Mouse (Mus musculus) stomach, postnatal 0 days (tissue): ENCODE results near the gene Kmo. TPM values are rescaled to one million over a fixed set of nuclear protein-coding genes. Genes with fewer than 3 reads are reported as not detected.

Source experiments
- ATAC-seq: fragments of 200-750 bp; cut with Nextera tagmentation; 2 replicates; pipeline ENCODE4 v1.8.0; 2017; ENCODE audit not compliant: low FRiP score, low TSS enrichment
- DNase-seq: peaks from one replicate; pipeline ENCODE4 v3.0.0-alpha.2; 2016; ENCODE audit warnings: low spot score
- H3K27ac ChIP-seq: fragments of 300-500 bp; sonication (generic); replicated peaks from 2 replicates; pipeline ENCODE4 v1.5.1; 2014; ENCODE audit warnings: mild to moderate bottlenecking, control low read depth
- H3K27me3 ChIP-seq: fragments of 300-500 bp; sonication (generic); 2 replicates; pipeline ENCODE4 v1.6.1; 2014; ENCODE audit warnings: low read length; ENCODE audit not compliant: control insufficient read depth, insufficient read depth
- H3K36me3 ChIP-seq: fragments of 300-500 bp; sonication (generic); 2 replicates; pipeline ENCODE4 v1.6.1; 2014; ENCODE audit warnings: low read length, mixed read lengths; ENCODE audit not compliant: control insufficient read depth, insufficient read depth
- H3K4me1 ChIP-seq: fragments of 300-500 bp; sonication (generic); replicated peaks from 2 replicates; pipeline ENCODE4 v1.6.1; 2014; ENCODE audit warnings: antibody characterized with exemption; ENCODE audit not compliant: control insufficient read depth, insufficient read depth
- H3K4me2 ChIP-seq: fragments of 300-500 bp; sonication (generic); replicated peaks from 2 replicates; pipeline ENCODE4 v1.6.1; 2014; ENCODE audit warnings: low read depth, mild to moderate bottlenecking, control low read depth, moderate library complexity
- H3K4me3 ChIP-seq: fragments of 300-500 bp; sonication (generic); 2 replicates; pipeline ENCODE4 v1.5.1; 2014; ENCODE audit warnings: low read depth, low read length, control low read depth
- H3K9ac ChIP-seq: fragments of 300-500 bp; sonication (generic); 2 replicates; pipeline ENCODE4 v1.6.1; 2014; ENCODE audit warnings: mild to moderate bottlenecking, low read length, control low read depth, mixed read lengths
- H3K9me3 ChIP-seq: fragments of 300-500 bp; sonication (generic); 2 replicates; pipeline ENCODE4 v1.6.1; 2016; ENCODE audit warnings: low read length; ENCODE audit not compliant: control insufficient read depth
- CTCF ChIP-seq: IDR thresholded peaks from 2 replicates; pipeline ENCODE4 v1.5.1; 2016; ENCODE audit warnings: antibody characterized with exemption, low read depth, mild to moderate bottlenecking, moderate library complexity
- EP300 ChIP-seq: optimal IDR thresholded peaks from 2 replicates; pipeline ENCODE3; 2016; ENCODE audit warnings: antibody characterized with exemption
- WGBS: fragments of 180-500 bp; shearing (Covaris S2); extraction: QIAGEN DNeasy Blood & Tissue Kit; methylation state at CpG from one replicate; pipeline ENCODE4 v1.1.7; 2014; 5-methylcytosine and 5-hydroxymethylcytosine counted together
- polyA plus RNA-seq: library from polyadenylated mRNA; unstranded; fragments of >200 nt; fragmentation: Nextera tagmentation; extraction: Ambion mirVana; gene quantifications from 2 replicates; pipeline ENCODE4 v1.2.1, GENCODE M21; 2015

Kmo gene
- polyA plus RNA-seq, 1 experiment from 2014 or later: 0.15 TPM

DNA sequence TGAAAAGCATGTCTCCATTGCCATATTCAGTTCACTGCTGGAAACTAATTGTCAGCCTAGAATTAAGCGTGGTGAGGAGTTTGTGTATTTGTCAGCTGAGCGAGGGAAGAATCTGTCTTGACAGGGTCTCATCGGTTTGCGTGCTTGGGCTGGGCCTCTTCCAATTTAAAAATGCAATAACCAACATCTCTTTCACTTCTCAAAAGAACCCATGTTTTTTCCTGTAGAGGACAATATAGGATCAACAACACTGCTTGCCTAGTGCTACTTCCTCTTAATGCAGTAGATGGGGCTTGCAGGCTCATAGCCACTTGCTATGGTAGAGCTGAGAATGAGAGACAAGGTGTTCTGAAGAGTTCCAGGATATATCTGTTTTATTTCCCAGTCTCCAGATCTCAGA is 39.7 kb downstream of the Kmo start:
- H3K27me3 ChIP-seq: no peaks in the 10 kb centered on the region
- H3K9me3 ChIP-seq: no peaks in the 10 kb centered on the region
- H3K4me3 ChIP-seq: no peak overlapping the region
- ATAC-seq (no peak), DNase-seq (no peak)
- no peak overlapping the region for H3K9ac ChIP-seq
- 86% methylated on average over 4 of the region's 4 CpGs for WGBS
- no peaks in the 10 kb centered on the region for H3K36me3 ChIP-seq
- no peak overlapping the region for H3K4me2 ChIP-seq
- H3K27ac ChIP-seq: no peak overlapping the region
- no peaks in the 10 kb centered on the region for H3K4me1 ChIP-seq
- TF ChIP-seq CTCF: no peak
- no peak for TF ChIP-seq EP300

DNA sequence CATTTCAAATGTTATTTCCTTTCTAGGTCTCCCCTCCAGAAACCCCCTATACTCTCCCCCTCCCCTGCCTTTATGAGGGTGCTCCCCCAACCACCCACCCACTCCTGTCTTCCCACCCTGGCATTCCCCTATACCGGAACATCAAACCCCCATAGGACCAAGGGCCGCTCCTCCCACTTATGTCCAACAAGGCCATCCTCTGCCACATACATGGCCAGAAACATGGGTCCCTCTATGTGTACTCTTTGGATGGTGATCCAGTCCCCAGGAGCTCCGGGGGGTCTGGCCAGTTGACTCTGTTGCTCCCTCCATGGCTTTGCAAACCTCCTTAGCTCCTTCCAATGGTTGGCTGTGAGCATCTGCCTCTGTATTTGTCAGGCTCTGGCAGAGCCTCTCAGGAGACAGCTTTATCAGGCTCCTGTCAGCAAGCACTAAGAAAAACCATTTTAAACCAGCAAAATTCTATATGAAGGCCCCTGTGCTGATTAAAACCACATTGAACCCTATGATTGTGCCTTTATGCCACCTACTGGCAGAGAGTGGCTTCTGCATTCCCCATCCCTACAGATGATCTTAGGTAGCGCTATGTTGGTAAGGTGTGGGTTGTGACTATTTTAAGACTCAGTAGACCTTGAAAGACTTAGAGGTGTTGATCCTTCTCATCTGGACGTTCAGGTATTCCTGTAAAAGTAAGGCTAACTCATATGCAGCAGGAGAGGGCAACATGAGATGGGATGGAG is 48.7 kb downstream of the Kmo start:
- ATAC-seq: no peak

DNA sequence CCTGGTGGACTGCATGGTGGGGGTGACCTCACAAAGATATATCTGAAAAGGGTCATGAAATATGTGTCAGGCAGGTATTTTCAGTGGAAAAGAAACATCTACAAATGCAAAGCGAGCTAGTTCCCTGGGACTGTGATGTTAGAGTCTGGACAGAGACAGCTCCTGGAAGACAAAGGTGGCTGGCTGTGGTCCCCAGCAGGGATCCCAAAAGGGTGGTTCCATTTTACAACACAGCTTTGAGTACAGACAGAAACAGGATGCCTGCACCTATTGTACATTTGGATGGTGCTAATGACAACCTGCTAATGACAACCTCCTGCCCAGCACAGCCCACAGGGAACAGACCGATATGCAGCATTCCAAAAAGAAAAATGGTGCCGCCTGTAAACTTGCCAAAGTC is 49.3 kb downstream of the Kmo start:
- no peak overlapping the region for H3K9ac ChIP-seq
- H3K27ac ChIP-seq: no peak overlapping the region
- no peaks in the 10 kb centered on the region for H3K27me3 ChIP-seq
- no peaks in the 10 kb centered on the region for H3K9me3 ChIP-seq
- DNase-seq (no peak), ATAC-seq (no peak)
- WGBS: 76% methylated on average over 3 of the region's 3 CpGs
- no peak overlapping the region for H3K4me3 ChIP-seq
- no peaks in the 10 kb centered on the region for H3K4me1 ChIP-seq
- no peak overlapping the region for H3K4me2 ChIP-seq
- H3K36me3 ChIP-seq: no peaks in the 10 kb centered on the region
- TF ChIP-seq EP300 (no peak), CTCF (no peak)

More for the DNA sequence above, 48.7 kb downstream of the Kmo start:
- Histone ChIP-seq H3K9ac (no peak overlapping the region), H3K27me3 (no peaks in the 10 kb centered on the region), H3K9me3 (no peaks in the 10 kb centered on the region), H3K27ac (no peak overlapping the region), H3K36me3 (no peaks in the 10 kb centered on the region), H3K4me3 (no peak overlapping the region), H3K4me2 (no peak overlapping the region), H3K4me1 (no peaks in the 10 kb centered on the region)
- DNase-seq: peak; percentile 27
- TF ChIP-seq CTCF (peak; percentile 85), EP300 (no peak)
- 77% methylated on average over 5 of the region's 5 CpGs for WGBS

DNA sequence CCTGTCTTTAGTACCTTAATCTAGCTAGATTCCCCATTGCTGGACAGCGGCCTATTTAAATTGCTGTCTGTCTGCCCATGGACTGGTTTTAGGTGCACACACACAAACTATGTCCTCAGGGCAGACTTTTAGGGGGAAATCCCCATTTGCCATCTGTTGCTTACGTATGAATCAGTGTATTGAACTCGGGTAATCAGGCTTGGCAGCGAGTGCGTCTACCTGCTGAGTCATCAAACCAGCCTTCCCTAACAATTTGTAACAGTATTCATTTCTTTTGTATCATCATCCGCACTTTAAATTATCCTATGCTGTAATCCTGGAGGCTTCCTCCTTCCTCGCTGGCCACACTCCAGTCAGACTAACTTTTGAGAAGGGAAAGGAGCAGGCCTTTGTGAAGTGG is 49.9 kb downstream of the Kmo start:
- H3K36me3 ChIP-seq: no peaks in the 10 kb centered on the region
- H3K27ac ChIP-seq: no peak overlapping the region
- WGBS: 70% methylated on average over 7 of the region's 7 CpGs
- H3K4me1 ChIP-seq: no peaks in the 10 kb centered on the region
- H3K27me3 ChIP-seq: no peaks in the 10 kb centered on the region
- no peaks in the 10 kb centered on the region for H3K9me3 ChIP-seq
- TF ChIP-seq EP300: no peak
- TF ChIP-seq CTCF: no peak
- no peak overlapping the region for H3K9ac ChIP-seq
- ATAC-seq (no peak), DNase-seq (no peak)
- H3K4me2 ChIP-seq: no peak overlapping the region
- H3K4me3 ChIP-seq: no peak overlapping the region

DNA sequence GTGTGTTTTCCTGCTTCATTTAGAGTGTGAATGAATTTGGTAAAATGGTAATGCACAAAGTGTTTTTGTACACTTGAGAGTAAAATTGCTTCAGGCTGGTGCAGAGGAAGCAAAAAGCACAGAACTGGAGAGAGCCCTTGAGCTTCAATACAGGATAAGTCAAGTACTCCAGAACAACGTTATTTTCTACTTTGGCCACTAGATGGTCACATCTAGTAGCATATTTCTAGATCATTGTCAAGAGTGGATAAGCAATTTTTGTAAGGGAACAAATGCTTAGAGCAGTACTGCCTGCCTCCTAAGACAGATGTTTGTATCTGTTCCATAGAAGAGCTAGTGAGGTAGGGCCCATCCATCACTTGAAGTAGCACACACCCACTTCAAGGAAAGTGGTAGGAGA is 51.4 kb downstream of the Kmo start:
- no peak overlapping the region for H3K4me2 ChIP-seq
- TF ChIP-seq CTCF: peak; percentile 65
- no peak for TF ChIP-seq EP300
- DNase-seq (no peak), ATAC-seq (no peak)
- no peak overlapping the region for H3K27ac ChIP-seq
- no peaks in the 10 kb centered on the region for H3K9me3 ChIP-seq
- no peaks in the 10 kb centered on the region for H3K4me1 ChIP-seq
- no peaks in the 10 kb centered on the region for H3K36me3 ChIP-seq
- H3K27me3 ChIP-seq: no peaks in the 10 kb centered on the region
- 19% methylated on average over 1 of the region's 1 CpGs for WGBS
- no peak overlapping the region for H3K4me3 ChIP-seq
- H3K9ac ChIP-seq: no peak overlapping the region

DNA sequence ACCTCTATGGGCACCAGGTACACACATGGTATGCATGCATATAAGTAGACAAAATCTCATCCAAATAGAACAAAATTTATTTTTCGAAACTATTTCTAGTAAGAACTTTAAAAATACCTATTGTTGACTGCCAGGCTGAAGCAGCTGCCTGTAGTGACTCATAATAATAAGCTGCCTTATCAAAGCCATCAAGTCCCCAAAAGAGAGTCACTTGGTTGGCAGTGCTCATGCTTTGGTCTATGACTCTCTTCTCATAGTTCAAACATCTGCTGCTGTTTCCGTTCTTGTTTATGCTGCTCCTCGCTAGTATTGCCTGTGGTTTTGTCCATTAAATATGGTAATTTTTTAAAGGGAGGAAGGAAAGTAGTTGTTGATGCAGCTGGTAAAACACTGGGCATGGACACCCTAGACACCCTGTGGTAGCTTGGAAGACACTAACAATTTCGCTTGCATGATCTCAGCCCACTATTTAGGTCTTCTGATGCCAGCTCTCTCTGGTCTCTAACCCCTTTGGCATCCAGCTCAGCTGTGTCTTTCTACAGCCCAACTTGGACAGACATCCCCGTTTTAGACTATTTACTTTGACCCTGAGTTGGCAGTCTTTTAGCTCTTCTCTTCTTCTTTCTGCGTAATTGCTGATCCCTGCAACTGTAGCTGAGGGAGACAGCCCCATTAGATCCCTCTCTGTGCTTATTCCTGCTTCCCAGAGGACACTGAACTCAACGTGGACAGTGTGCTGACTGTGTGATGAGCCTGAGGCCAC is 53.6 kb downstream of the Kmo start:
- H3K4me2 ChIP-seq: no peak overlapping the region
- no peak overlapping the region for H3K9ac ChIP-seq
- no peak overlapping the region for H3K4me3 ChIP-seq
- no peaks in the 10 kb centered on the region for H3K4me1 ChIP-seq
- WGBS: 64% methylated on average over 7 of the region's 7 CpGs
- no peaks in the 10 kb centered on the region for H3K9me3 ChIP-seq
- TF ChIP-seq CTCF (no peak), EP300 (no peak)
- H3K36me3 ChIP-seq: no peaks in the 10 kb centered on the region
- no peak for DNase-seq
- H3K27ac ChIP-seq: no peak overlapping the region
- ATAC-seq: no peak
- no peaks in the 10 kb centered on the region for H3K27me3 ChIP-seq
